Mouse (Mus musculus): ENCODE measurements around the gene Crcp. TPM values are rescaled to one million over a fixed set of nuclear protein-coding genes. Genes with fewer than 3 reads are reported as not detected.
A peak's percentile ranks its signal among the peaks of the same experiment; 100 is the strongest.

The Crcp gene
- polyA plus RNA-seq, 1 experiment from 2014 or later = 46.2 TPM

GRCm38 (mm10) chr5:130084271-130084670, 55.2 kb downstream of the Crcp start:
- WGBS = 70% methylated on average over 3 of the region's 3 CpGs
- H3K27me3 ChIP-seq (ENCODE audit: insufficient read depth, low read length) = no peaks in the 10 kb centered on the region
- peaks cover 8% of the 10 kb centered on the region; the same call in 1 of the 2 replicates for H3K4me1 ChIP-seq (ENCODE audit: insufficient read depth, low read length)
- no peak overlapping the region for H3K4me2 ChIP-seq (replicated peaks; ENCODE audit: low read depth, low read length)
- H3K9me3 ChIP-seq (ENCODE audit: low read length) = peaks cover 6% of the 10 kb centered on the region
- H3K27ac ChIP-seq (ENCODE audit: low read length) = peak overlapping the region; percentile 4; the same call in 1 of the 2 replicates
- H3K9ac ChIP-seq (replicated peaks; ENCODE audit: low read length) = no peak overlapping the region
- ATAC-seq (ENCODE audit: low FRiP score, low TSS enrichment) = no peak
- no peak overlapping the region for H3K4me3 ChIP-seq (ENCODE audit: low read length)
- H3K36me3 ChIP-seq (ENCODE audit: insufficient read depth, low read length) = peaks cover 6% of the 10 kb centered on the region

- no peak overlapping the region for H3K4me2 ChIP-seq (replicated peaks; ENCODE audit: low read depth, low read length)
- H3K36me3 ChIP-seq (ENCODE audit: insufficient read depth, low read length) = no peaks in the 10 kb centered on the region
- no peaks in the 10 kb centered on the region for H3K9me3 ChIP-seq (ENCODE audit: low read length)
- H3K27me3 ChIP-seq (ENCODE audit: insufficient read depth, low read length) = no peaks in the 10 kb centered on the region
- H3K9ac ChIP-seq (replicated peaks; ENCODE audit: low read length) = no peak overlapping the region
- 0 out of 2 replicates have a peak, but pooled peaks cover 3% of the 10 kb centered on the region for H3K4me1 ChIP-seq (ENCODE audit: insufficient read depth, low read length)
- WGBS = 68% methylated on average over 7 of the region's 7 CpGs
- no peak overlapping the region for H3K4me3 ChIP-seq (ENCODE audit: low read length)
- no peak overlapping the region for H3K27ac ChIP-seq (ENCODE audit: low read length)
- no peak for ATAC-seq (ENCODE audit: low FRiP score, low TSS enrichment)
Observed at GRCm38 (mm10) chr5:130088008-130088407, 58.9 kb downstream of the Crcp start.

GRCm38 (mm10) chr5:130088612-130089011, 59.5 kb downstream of the Crcp start:
- H3K4me2 ChIP-seq (replicated peaks; ENCODE audit: low read depth, low read length) = no peak overlapping the region
- no peak for ATAC-seq (ENCODE audit: low FRiP score, low TSS enrichment)
- 89% methylated on average over 4 of the region's 4 CpGs for WGBS
- no peak overlapping the region for H3K4me3 ChIP-seq (ENCODE audit: low read length)
- H3K27ac ChIP-seq (ENCODE audit: low read length) = no peak overlapping the region
- H3K9me3 ChIP-seq (ENCODE audit: low read length) = no peaks in the 10 kb centered on the region
- H3K9ac ChIP-seq (replicated peaks; ENCODE audit: low read length) = no peak overlapping the region
- H3K36me3 ChIP-seq (ENCODE audit: insufficient read depth, low read length) = no peaks in the 10 kb centered on the region
- 0 out of 2 replicates have a peak, but pooled peaks cover 3% of the 10 kb centered on the region for H3K4me1 ChIP-seq (ENCODE audit: insufficient read depth, low read length)
- no peaks in the 10 kb centered on the region for H3K27me3 ChIP-seq (ENCODE audit: insufficient read depth, low read length)

DNA sequence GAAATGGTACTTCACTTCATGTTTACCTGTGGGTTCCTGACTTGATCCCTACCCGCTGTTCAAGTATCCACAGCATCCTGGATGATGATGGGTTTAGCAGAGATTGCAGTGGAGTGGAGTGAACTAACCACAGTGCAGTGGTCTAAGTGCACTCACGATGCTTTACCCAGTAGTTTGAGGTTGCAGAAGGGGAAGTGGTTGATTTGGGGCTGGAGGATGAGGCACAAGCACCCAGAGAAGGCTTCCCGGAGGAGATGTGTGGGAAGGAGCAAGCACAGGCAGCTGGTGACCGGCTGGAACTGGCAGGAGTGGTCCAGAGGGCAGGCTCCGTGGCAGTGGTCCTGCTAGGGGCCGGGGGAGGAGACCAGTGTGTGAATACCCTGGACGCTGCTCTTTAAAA, 60.1 kb downstream of the Crcp start:
- Histone ChIP-seq H3K27ac (ENCODE audit: low read length) (no peak overlapping the region), H3K9me3 (ENCODE audit: low read length) (no peaks in the 10 kb centered on the region), H3K36me3 (ENCODE audit: insufficient read depth, low read length) (no peaks in the 10 kb centered on the region), H3K9ac (replicated peaks; ENCODE audit: low read length) (no peak overlapping the region), H3K4me3 (ENCODE audit: low read length) (no peak overlapping the region), H3K4me2 (replicated peaks; ENCODE audit: low read depth, low read length) (no peak overlapping the region), H3K27me3 (ENCODE audit: insufficient read depth, low read length) (no peaks in the 10 kb centered on the region), H3K4me1 (ENCODE audit: insufficient read depth, low read length) (0 out of 2 replicates have a peak, but pooled peaks cover 3% of the 10 kb centered on the region)
- 52% methylated on average over 7 of the region's 7 CpGs for WGBS
- peak; percentile 39; the same call in 1 of the 2 replicates for ATAC-seq (ENCODE audit: low FRiP score, low TSS enrichment)

GRCm38 (mm10) chr5:130089626-130090393, 60.7 kb downstream of the Crcp start:
- 83% methylated on average over 18 of the region's 18 CpGs for WGBS
- ATAC-seq (ENCODE audit: low FRiP score, low TSS enrichment) = no peak
- Histone ChIP-seq H3K27me3 (ENCODE audit: insufficient read depth, low read length) (no peaks in the 10 kb centered on the region), H3K4me3 (ENCODE audit: low read length) (no peak overlapping the region), H3K9ac (replicated peaks; ENCODE audit: low read length) (no peak overlapping the region), H3K9me3 (ENCODE audit: low read length) (no peaks in the 10 kb centered on the region), H3K4me1 (ENCODE audit: insufficient read depth, low read length) (0 out of 2 replicates have a peak, but pooled peaks cover 3% of the 10 kb centered on the region), H3K27ac (ENCODE audit: low read length) (no peak overlapping the region), H3K36me3 (ENCODE audit: insufficient read depth, low read length) (no peaks in the 10 kb centered on the region), H3K4me2 (replicated peaks; ENCODE audit: low read depth, low read length) (no peak overlapping the region)

- Histone ChIP-seq H3K4me3 (ENCODE audit: low read length) (no peak overlapping the region), H3K4me2 (replicated peaks; ENCODE audit: low read depth, low read length) (no peak overlapping the region), H3K9ac (replicated peaks; ENCODE audit: low read length) (no peak overlapping the region), H3K36me3 (ENCODE audit: insufficient read depth, low read length) (no peaks in the 10 kb centered on the region; the same call in 1 of the 2 replicates), H3K27ac (ENCODE audit: low read length) (no peak overlapping the region), H3K4me1 (ENCODE audit: insufficient read depth, low read length) (no peaks in the 10 kb centered on the region), H3K9me3 (ENCODE audit: low read length) (no peaks in the 10 kb centered on the region), H3K27me3 (ENCODE audit: insufficient read depth, low read length) (no peaks in the 10 kb centered on the region)
- WGBS = 66% methylated on average over 12 of the region's 12 CpGs
- ATAC-seq (ENCODE audit: low FRiP score, low TSS enrichment) = 0 out of 2 replicates have a peak, but pooled peaks have one; percentile 54
Observed at GRCm38 (mm10) chr5:130096754-130097153, 67.7 kb downstream of the Crcp start.

DNA sequence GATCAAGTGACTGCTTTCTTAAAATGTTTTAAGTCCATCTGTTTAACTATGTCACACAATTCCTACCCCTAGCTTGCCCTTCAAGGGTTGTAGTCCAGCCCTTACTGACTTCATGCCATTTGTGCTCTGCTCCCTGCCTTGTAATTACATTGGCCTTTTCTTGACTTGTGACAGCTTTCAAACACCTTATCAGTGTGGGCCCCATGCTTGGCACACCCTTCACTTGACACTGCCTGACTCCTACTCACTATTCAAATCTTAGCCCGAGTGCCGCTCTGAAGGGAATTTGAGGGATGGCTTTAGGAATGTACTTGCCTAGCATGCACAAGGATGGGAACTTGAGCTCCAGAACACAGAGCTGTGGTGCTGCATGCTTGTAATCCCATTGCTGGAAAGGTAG, 68.7 kb downstream of the Crcp start:
- no peak for ATAC-seq (ENCODE audit: low FRiP score, low TSS enrichment)
- no peaks in the 10 kb centered on the region for H3K4me1 ChIP-seq (ENCODE audit: insufficient read depth, low read length)

GRCm38 (mm10) chr5:130101724-130102123, 72.6 kb downstream of the Crcp start:
- WGBS = 95% methylated on average over 17 of the region's 17 CpGs
- Histone ChIP-seq H3K9me3 (ENCODE audit: low read length) (no peaks in the 10 kb centered on the region), H3K4me3 (ENCODE audit: low read length) (no peak overlapping the region), H3K27me3 (ENCODE audit: insufficient read depth, low read length) (no peaks in the 10 kb centered on the region), H3K36me3 (ENCODE audit: insufficient read depth, low read length) (peaks cover 16% of the 10 kb centered on the region), H3K27ac (ENCODE audit: low read length) (no peak overlapping the region), H3K4me2 (replicated peaks; ENCODE audit: low read depth, low read length) (no peak overlapping the region), H3K9ac (replicated peaks; ENCODE audit: low read length) (no peak overlapping the region), H3K4me1 (ENCODE audit: insufficient read depth, low read length) (no peaks in the 10 kb centered on the region)
- no peak for ATAC-seq (ENCODE audit: low FRiP score, low TSS enrichment)

More for the DNA sequence above, 68.7 kb downstream of the Crcp start:
- Histone ChIP-seq H3K27ac (ENCODE audit: low read length) (no peak overlapping the region), H3K4me2 (replicated peaks; ENCODE audit: low read depth, low read length) (no peak overlapping the region), H3K4me3 (ENCODE audit: low read length) (no peak overlapping the region), H3K9me3 (ENCODE audit: low read length) (no peaks in the 10 kb centered on the region), H3K27me3 (ENCODE audit: insufficient read depth, low read length) (no peaks in the 10 kb centered on the region), H3K9ac (replicated peaks; ENCODE audit: low read length) (no peak overlapping the region), H3K36me3 (ENCODE audit: insufficient read depth, low read length) (peaks cover 5% of the 10 kb centered on the region; the same call in 1 of the 2 replicates)
- WGBS = 54% methylated on average over 2 of the region's 2 CpGs

DNA sequence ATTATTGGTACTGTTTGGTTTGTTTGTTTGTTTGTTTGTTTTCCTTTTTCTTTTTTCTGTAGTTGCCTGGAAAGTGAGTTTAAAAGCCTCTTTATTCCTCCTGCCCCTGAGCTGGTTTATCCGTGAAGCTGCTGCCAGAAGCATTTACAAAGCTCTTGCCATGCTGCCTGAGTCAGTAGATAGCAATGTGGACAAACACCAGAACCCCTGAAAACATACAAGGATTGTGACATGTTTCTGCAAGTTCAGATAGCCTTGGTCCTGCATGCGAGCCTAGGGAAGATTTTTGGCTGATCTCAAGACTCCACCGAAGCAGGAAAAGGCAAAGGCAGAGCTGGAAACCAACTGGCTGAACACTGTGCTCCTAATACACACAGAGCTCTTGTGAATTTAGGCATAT, 80.3 kb downstream of the Crcp start:
- Histone ChIP-seq H3K4me3 (ENCODE audit: low read length) (no peak overlapping the region), H3K4me1 (ENCODE audit: insufficient read depth, low read length) (no peaks in the 10 kb centered on the region), H3K27me3 (ENCODE audit: insufficient read depth, low read length) (no peaks in the 10 kb centered on the region), H3K27ac (ENCODE audit: low read length) (no peak overlapping the region), H3K36me3 (ENCODE audit: insufficient read depth, low read length) (peaks cover 7% of the 10 kb centered on the region), H3K9ac (replicated peaks; ENCODE audit: low read length) (no peak overlapping the region), H3K4me2 (replicated peaks; ENCODE audit: low read depth, low read length) (no peak overlapping the region), H3K9me3 (ENCODE audit: low read length) (no peaks in the 10 kb centered on the region)
- 90% methylated on average over 3 of the region's 3 CpGs for whole genome bisulfite sequencing
- ATAC-seq (ENCODE audit: low FRiP score, low TSS enrichment) = no peak
